Mouse (Mus musculus): Measurements from ENCODE around the gene Tcl1b1.

- TF ChIP-seq CTCF (IDR thresholded peaks at IDR 0.05; ENCODE audit: low read depth, low read length): no peak
- TF ChIP-seq POLR2A (IDR thresholded peaks at IDR 0.05; ENCODE audit: borderline replicate concordance, low read depth, low read length): no peak
These were observed at the start of gene Tcl1b1 for GRCm38 (mm10) chr12:105159390-105159789.

All from bone marrow macrophage, adult 2 months (primary cell).